Mouse (Mus musculus): Measurements from ENCODE around the gene Ccdc82.

- no peak for TF ChIP-seq CTCF (IDR thresholded peaks at IDR 0.05; ENCODE audit: borderline replicate concordance, extremely low read depth, insufficient read depth, insufficient read length)
- TF ChIP-seq POLR2A (IDR thresholded peaks at IDR 0.05; ENCODE audit: borderline replicate concordance, extremely low read depth, insufficient read depth, insufficient read length, poor library complexity, severe bottlenecking) = no peak
Observed at GRCm38 (mm10) chr9:13273219-13273618, 26.5 kb downstream of the Ccdc82 start.
